Mouse (Mus musculus) G1E (cell line): ENCODE results near the gene Sorl1.

Experiments
- CTCF ChIP-seq: IDR thresholded peaks from 2 replicates; pipeline ENCODE4 v1.5.1; 2012; ENCODE audit warnings: low read depth, low read length, inconsistent platforms, mixed read lengths
- GATA2 ChIP-seq: IDR thresholded peaks from 2 replicates; pipeline ENCODE4 v1.6.1; 2012; ENCODE audit warnings: low read depth, low read length, inconsistent platforms, borderline replicate concordance
- POLR2AphosphoS5 ChIP-seq: IDR thresholded peaks from 2 replicates; pipeline ENCODE4 v1.6.1; 2012; ENCODE audit warnings: low read depth, low read length, inconsistent platforms; ENCODE audit not compliant: insufficient replicate concordance
- TAL1 ChIP-seq: conservative IDR thresholded peaks from 2 replicates; pipeline ENCODE4 v1.6.1; 2012; ENCODE audit warnings: low read depth, low read length, inconsistent platforms, mixed read lengths

- TF ChIP-seq CTCF (no peak), GATA2 (no peak), POLR2AphosphoS5 (no peak), TAL1 (no peak)
Measured at GRCm38 (mm10) chr9:42125262-42125982, 1.3 kb upstream of the Sorl1 start.
